Mouse (Mus musculus): ENCODE data around the gene Golim4. TPM values are rescaled to one million over a fixed set of nuclear protein-coding genes. Genes with fewer than 3 reads are reported as not detected.
A peak's percentile ranks its signal among the peaks of the same experiment; 100 is the strongest.
"Not testable (repeated sequence)": the region's sequence is repeated elsewhere in the genome, so short reads cannot be mapped to it uniquely, and the experiment has no call there.

The Golim4 gene
- polyA plus RNA-seq (2012; rRNA removed), result 22.2 and 28.2 TPM in 2 replicates

DNA sequence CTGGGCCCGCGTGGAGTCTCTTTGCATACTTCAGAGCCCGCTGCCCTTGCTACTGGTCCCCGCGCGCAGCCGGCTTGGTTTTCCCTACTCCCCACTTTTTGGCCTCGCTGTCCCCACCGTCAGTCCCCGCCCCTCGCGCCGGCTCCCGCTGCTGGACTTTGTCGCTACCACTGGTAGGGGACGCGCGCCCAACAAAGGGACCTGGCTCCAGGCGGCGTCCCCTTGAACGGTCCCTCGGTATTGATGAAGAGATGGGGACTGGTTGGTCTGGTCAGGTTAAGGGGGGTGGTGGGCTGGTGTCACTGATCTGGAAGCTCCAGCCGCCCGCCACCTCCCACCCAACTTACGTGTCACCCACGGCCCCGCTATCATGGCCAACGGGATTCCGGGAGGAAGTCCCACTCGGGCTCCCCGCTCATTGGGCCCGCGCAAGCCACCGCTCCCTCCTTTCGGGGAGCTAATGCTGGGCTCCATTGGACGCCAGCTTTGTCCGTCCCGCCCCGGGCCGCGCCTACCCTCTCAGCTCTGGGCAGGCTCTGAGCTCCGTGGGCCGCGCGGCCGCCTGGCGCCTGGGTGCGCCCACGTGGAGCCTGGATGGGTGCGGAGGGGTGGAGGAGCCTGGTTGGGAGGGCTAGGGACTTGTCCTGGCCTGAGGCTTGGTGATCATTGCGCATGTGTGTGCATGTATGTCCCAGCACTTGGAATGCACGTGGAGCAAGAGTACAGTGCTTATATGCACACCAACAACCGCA is at the start of gene Golim4:
TSS of gene Golim4 (minus strand) at position 399 of the 752 bp plus-strand sequence.
- no peak for DNase-seq (ENCODE audit: low read depth)

DNA sequence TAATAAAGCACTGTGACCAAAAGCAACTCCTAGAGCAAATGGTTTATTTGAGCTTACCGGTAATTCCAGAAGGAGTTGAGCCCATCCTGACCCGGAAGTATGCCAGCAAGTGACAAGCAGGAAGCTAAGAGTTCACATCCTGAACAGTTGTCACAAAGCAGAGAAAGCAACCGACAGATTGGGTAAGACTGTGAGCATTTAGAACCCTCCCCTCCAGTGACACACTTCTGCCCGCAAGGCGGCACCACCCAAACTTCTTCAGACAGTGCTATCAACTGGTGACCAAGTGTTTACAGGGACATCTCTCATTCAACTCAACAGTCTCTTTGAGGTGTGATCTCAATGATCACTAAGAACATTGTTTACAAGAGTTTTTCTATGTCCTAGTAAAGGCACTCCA is 48.9 kb upstream of the Golim4 start:
- no peak for DNase-seq (ENCODE audit: low read depth)

DNA sequence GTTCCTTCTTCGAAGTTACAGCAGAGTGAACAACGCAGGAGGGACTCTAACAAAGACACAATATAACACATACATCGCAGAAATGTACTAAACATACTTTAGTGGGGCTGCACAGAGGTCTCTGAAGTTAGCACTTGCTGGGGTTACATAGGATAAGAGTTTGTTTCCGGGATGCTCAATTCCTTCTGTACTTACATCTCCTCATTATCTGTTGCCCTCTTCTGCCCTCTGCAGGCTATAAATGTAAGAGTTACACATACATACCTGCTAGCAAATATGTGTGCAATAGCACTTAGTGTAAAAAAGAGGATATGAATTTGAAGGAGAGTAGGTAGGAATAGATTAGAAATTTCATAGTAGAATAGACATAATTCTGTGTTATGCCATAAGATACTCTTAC is 44.4 kb upstream of the Golim4 start:
- DNase-seq (ENCODE audit: low read depth), result no peak

DNA sequence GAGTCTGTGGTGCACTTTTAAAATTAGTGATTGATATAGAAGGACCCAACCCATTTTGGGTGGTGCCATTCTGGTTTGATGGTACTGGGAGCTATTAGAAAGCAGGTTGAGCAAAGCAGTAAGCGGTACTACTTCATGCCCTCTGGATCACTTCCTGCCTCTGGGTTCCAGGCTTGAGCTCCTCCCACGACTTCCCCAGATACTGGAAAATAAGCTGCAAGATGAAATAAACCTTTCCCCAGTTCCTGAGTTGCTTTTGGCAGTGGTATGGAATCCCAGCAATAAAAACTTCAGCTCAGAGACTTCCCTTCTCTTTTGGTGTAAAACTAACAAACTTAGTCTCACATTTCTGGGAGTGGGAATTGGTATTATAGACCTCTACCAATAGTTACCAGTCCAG is 43.7 kb upstream of the Golim4 start:
- DNase-seq (ENCODE audit: low read depth), result no peak

DNA sequence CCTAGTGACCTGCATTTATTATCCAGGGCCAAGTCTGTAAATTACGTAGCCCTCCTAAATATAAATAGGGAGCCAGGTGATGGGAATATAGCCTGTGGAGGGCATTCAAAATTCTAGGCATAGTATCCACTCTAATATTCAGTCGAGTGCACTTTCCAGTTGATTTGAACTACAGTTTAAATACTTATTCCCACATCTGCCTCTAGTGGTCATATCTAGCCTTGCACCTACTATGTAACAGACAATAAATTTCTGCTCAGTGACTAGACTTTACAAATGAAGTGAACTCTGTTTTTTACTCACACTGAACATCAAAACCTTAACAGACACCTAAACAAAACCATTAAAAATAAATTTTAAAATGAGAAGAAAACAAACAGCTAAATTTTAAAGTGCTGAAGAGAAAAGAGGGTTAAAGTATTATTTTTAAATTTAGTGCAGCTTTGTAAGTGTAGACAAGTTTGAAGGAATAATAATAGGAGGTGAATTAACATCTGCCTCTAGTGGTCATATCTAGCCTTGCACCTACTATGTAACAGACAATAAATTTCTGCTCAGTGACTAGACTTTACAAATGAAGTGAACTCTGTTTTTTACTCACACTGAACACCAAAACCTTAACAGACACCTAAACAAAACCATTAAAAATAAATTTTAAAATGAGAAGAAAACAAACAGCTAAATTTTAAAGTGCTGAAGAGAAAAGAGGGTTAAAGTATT is 24.4 kb upstream of the Golim4 start:
- DNase-seq (ENCODE audit: low read depth), result not testable (repeated sequence)

DNA sequence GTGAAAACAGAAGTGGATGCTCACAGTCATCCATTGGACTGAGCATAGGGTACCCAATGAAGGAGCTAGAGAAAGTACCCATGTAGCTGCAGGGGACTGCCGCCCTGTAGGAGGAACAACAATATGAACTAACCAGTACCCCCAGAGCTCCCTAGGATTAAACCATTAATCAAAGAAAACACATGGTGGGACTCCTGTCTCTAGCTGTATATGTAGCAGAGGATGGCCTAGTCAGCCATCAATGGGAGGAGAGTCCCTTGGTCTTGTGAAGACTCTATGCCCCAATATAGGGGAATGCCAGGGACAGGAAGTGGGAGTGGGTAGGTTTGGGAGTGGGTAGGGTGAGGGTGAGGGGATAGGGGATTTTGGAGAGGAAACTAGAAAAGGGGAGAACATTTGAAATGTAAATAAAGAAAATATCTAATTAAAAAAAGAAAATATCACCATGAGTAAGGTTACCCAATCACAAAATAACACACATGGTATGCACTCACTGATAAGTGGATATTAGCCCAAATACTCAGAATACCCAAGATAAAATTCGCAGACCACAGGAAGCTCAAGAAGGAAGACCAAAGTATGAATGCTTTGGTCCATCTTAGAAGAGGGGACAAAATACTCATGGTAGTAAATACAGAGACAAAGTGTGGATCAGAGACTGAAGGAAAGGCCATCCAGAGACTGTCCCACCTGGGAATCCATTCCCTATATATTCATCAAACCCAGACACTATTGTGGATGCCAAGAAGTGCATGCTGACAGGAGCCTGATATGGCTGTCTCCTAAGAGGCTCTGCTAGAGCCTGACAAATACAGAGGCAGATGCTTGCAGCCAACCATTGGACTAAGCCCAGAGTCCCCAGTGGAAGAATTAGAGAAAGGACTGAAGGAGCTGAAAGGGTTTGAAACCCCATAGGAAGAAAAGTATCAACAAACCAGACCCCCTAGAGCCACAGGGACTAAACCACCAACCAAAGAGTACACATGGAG is 6.3 kb upstream of the Golim4 start:
- DNase-seq (ENCODE audit: low read depth), result not testable (repeated sequence)

DNA sequence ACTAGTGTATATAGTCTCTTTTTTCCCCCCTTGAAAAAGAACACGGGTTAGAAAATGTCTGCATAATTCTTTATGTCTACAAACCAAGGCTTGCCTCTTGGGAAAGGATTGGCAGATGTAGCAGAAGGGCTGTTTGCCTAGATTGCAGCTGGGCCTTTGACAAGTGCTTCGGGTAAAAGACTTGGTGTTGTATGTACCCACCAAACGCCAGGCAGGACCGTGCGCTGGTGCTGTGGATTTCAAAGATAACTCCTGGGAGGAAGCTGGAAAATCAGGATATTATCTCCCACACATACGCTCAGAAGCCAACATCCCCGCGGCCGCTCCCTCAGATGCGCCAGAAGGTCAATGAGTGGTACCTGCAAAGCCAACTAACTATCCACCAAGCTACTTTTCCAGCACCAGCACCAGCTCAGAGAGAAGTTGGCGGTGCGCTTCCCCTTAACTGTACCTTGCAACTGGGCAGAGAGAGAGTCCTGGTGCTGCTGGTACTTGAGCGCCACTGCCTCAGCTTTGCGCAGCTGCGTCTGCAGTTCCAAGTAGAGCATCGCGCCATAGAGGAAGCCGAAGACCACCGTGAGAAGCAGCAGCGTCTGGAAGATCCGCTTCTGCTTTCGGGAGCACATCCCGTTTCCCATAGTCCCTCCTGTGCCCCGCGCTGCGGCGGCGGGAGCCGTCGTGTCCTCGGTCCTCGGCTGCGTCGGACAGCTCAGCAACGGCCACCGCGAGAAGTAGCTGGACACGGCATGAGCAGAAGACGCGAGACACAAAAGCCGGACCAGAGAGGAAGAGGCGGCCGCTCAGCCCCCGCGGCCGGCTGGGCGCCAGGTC is 873 bp downstream of the Golim4 start:
- no peak for DNase-seq (ENCODE audit: low read depth)

DNA sequence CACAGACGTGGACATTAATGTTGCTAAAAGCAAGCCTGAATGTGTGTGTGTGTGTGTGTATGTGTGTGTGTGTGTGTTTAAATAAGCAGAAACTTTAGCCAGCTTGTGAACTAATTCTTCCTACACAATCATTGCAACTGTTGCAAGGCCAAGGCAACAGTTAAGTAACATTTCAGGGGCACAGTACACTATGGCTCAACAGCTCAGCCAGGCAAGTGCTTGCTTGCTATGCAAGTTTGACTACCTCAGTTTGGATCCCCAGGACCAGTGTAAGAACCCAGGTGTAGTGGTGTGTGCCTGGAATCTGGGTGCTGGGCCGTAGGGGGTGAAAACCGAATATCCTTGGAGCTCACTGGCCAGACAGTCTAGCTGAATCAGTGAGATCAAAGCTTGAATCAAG is 2.6 kb downstream of the Golim4 start:
- no peak for DNase-seq (ENCODE audit: low read depth)

DNA sequence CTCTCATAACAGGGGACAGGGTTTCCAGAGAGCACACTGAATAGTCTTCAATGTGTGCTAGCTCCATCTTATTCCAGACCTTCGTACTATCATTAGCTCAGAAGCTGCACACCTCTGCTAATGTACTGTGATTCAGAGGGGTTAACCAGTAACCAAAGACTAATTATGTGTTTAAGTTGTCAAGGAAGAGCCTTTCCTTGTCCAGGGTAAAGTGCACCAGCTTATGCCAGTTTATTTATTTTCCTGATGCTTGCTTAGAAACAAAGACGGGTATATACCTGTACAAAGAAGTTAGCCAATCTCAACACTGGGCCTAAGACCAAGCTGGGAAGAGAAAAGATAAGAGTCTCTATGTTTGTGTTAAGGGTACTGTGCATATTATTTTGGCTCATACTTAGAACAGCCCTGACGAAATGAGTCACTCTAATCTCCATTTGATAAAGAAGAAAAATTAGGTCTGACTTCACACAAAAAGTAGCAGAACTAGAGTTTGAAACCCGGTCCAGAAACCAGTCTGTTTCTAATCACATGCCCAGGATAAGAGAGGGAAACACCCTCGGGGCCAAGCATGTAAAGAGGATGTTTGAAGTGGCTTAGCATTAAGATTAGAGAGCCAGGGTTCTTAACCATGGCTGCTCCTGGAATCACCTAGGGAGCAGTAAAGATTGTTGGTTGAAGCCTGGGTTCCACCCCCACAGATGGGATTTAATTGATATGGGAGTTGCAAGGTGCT is 4.3 kb downstream of the Golim4 start:
- DNase-seq (ENCODE audit: low read depth), result no peak

DNA sequence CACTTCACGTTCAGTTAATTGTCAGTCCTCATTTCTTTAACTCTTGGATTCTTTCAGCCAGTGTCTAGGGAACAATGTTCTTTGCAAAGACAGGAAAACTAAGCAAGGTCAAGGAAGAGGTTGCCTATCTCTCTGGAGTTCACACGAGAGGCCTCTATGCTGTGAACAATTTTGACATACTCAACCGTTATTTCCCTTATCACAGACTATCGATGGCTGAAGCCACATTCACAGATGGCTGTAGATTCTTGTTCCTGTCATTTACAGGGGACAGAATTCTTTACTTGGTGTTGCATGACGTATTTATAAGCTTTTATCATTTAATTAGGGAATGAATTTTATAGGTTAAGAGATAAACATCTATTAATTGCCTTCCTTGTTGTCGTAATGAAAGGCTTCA is 5.9 kb downstream of the Golim4 start:
- DNase-seq (ENCODE audit: low read depth), result no peak

DNA sequence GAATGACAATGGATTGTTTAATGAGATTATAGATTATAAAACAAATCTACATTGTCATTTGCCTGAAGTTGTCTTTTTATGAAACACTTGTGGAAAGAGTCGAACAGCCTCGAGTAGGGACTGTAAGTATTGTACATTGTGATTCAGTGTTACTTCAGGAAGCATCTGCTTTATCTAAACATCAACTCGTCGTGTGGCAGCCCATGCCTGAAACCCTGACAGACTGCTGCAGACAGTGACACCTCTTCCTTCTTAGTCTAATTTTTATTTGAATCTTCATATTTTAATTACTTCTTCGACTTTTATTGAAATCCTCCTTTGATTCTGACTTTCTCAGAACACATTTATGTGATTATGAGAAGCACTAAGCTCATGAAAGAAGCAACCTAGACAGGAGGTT is 7.4 kb downstream of the Golim4 start:
- no peak for DNase-seq (ENCODE audit: low read depth)

DNA sequence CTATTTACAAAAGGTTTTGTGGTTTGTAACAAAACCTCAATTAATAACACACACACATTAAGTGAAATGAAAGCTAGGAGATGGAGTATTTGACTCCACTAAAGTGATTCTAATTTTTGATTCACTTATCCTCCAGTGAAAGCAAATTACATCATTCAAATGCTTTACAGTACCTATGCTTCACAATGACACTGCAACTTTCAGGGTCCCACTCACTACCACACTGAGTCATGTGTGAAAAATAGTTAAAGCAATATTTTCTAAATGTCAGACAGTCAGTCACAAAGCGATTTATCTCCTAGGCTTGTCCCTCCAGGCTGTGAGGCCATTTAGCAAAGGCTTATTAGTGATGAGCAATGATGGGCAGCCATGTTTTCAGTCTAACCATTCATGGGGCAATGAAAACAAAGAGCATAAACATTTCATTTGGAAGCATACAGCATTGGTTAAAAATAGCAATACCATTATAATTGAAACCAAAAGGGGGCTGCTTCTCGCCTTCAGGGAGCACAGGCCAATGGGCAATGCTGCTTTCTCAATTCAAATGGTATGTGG is 8.1 kb downstream of the Golim4 start:
- DNase-seq (ENCODE audit: low read depth), result no peak

DNA sequence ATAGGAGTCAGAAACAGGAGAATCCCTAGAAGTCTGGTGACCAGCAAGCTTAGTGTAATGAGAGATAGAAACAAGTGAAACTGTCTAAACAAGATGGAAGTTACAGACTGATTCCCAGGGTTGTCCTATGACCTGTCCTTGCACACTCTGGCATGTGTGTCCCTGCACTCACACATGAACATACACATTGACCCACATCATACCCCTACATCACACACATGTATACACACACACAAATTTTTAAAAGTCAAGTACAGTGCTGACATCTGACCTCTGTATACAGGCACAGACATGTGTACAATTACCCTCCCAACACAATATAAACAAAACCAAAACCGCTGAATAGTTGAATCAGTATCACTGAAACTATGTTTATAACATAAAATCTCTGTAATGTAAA is 8.7 kb downstream of the Golim4 start:
- no peak for DNase-seq (ENCODE audit: low read depth)

DNA sequence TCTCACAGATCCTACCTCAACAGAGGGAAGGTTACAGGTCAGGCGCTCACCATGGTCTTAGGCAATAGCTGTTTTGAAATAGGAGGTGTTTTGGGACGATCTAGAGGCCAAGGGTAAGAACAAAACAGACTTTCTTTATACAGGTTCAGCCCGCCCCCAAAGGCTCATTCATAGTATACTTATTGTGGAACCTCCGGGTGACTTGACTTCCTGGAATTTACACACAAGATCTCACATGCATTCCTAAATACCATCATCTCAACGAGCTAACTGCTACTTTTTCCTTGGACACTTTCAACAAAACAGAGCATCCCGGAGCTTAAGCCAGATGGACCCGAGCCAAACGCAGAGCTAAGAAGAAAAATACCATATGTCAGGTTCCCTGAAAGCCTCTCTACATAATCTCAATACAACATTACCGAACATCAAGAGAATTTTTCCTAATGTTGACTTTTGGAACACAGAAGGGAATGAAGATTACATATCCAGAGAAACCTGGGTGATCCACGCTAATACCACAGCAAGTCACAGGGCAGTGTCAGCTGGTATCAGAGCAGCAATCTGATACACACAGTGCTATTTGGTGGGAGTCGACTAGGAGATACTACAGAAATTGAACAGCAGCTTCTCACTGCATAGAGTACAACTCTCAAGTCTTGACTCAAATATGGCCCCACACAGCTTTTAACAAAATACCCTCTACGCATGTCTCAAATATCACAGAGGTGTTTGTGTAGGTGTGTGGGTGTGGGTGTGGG is 14.3 kb downstream of the Golim4 start:
- peak; percentile 83 for DNase-seq (ENCODE audit: low read depth)

DNA sequence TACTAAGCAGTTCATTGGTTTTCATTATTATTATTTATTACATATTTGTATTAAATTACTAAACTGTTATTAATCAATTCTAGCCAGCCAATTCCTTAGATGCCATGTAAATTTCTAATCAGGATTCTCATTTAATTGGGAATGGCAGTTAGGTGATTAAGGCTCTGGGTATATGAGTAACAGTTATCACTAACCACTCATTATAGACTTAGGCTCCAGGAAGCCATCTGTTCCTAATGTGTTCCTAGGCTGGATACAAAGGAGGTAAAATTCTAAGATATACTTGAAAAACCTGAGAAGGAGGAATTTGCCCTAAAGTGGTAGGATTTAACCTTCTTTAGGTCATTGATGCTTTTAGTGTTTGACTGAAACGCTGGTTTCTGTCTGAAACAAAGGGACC is 14.9 kb downstream of the Golim4 start:
- no peak for DNase-seq (ENCODE audit: low read depth)

DNA sequence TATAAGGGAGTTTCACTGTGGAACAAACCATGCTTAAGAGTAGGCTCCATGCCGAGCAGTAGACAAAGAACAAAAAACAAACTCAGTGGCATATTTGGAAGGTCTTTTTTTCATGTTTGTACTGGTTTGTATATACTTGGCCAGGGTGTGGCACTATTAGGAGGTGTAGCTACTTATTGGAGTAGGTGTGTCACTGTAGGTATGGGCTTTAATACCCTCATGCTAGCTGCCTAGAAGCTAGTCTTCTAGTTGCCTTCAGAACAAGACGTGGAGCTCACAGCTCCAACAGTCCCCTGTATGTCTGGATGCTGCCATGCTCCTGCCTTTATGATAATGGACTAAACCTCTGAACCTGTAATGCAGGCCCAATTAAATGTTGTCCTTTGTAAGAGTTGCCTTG is 20.6 kb downstream of the Golim4 start:
- no peak for DNase-seq (ENCODE audit: low read depth)

DNA sequence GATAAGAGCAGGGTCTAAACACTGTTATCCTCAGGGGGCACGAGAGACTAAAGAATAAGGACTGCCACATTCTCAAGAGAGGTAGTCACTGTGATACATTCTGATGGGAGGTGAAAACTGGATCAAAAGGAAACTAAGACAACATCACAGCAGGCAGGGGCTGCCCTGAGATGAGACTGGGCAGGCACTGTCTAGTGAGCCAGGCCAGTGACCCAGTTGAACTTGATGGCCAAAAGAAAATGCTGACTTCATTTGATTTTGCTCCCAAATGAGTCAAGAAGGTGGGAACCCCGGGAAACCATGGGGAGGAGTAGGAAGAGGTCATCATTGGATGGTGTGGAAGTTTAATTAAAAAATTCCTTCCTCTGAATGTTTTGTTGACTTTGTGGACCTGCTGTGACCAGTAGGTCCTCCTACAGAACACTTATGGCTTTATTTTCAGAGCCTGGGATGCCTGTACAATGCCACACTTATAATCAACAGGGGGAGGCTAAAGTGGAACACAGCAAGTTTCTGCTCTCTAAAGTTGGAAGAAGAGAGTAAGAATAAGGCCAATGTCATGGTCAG is 26.0 kb downstream of the Golim4 start:
- no peak for DNase-seq (ENCODE audit: low read depth)

DNA sequence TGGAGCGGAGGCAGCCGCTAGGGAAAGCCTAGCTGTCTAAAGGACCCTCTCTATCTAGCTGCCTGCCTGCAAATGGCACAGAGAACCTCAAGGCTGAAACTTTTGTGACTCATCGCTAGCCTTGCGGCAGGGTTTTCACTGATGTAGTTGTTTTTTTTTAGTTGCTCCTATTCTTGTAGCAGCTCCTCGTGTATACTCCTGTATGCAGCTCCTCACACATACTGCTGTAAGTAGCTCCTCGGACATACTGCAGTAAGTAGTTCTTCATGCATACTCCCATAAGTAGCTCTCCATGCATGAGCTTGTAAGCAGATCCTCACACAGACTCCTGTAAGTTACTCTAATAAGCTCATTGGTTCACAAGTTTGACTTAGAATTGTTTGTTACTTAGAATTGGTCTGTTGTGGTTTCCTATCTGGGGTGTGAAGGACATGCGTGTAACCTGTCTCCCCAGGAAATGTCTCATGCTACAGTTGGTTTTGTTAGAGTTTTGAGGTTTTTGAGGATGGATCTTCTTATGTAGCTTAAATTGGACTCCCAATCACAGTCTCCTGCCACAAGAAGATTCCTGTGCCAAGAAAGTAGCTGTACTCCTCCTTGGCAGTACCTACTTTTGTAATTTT is 26.7 kb downstream of the Golim4 start:
- DNase-seq (ENCODE audit: low read depth), result no peak

DNA sequence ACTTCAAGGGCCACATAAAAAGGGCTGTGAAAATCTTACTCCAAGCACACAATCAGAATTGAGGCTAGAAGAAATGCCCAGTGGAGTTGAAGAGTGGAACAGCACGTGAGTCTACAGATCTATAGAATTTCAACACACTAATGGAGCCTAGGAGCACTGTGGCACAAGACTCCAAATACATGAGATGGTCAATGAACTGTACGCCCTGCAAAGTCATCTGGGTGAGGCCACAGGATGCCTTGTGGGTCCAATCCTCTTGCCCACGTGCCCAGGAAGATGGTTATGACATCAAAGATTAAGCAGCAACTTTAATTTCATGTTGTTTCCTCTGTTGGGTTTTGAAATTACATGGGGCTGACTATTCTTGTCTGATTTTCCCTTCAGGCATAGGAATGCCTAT is 30.4 kb downstream of the Golim4 start:
- DNase-seq (ENCODE audit: low read depth), result no peak

Data from gonadal fat pad, adult 2 months (tissue).